Mouse (Mus musculus) forebrain, postnatal 0 days (tissue): ENCODE measurements around the gene Chodl. TPM values are rescaled to one million over a fixed set of nuclear protein-coding genes. Genes with fewer than 3 reads are reported as not detected.

Experiments used
- ATAC-seq: fragments of 200-750 bp; cut with Nextera tagmentation; 2 replicates; pipeline ENCODE4 v1.8.0; 2017; ENCODE audit warnings: mild to moderate bottlenecking, moderate library complexity
- DNase-seq: peaks from one replicate; pipeline ENCODE4 v3.0.0-alpha.2; 2015
- H3K27ac ChIP-seq: fragments of 300-500 bp; sonication (generic); 2 replicates; pipeline ENCODE4 v1.5.1; 2014; ENCODE audit warnings: low read depth, mild to moderate bottlenecking, antibody characterized with exemption, low read length, moderate library complexity, mixed read lengths
- H3K27me3 ChIP-seq: fragments of 300-500 bp; sonication (generic); 2 replicates; pipeline ENCODE4 v1.6.1; 2014; ENCODE audit warnings: mild to moderate bottlenecking, low read length, mixed read lengths; ENCODE audit not compliant: insufficient read depth
- H3K36me3 ChIP-seq: fragments of 300-500 bp; sonication (generic); 2 replicates; pipeline ENCODE4 v1.6.1; 2014; ENCODE audit warnings: mild to moderate bottlenecking, moderate library complexity; ENCODE audit not compliant: insufficient read depth
- H3K4me1 ChIP-seq: fragments of 300-500 bp; sonication (generic); 2 replicates; pipeline ENCODE4 v1.6.1; 2014; ENCODE audit warnings: antibody characterized with exemption; ENCODE audit not compliant: insufficient read depth
- H3K4me2 ChIP-seq: fragments of 300-500 bp; sonication (generic); 2 replicates; pipeline ENCODE4 v1.6.1; 2014; ENCODE audit warnings: low read depth, mild to moderate bottlenecking, moderate library complexity
- H3K4me3 ChIP-seq: fragments of 300-500 bp; sonication (generic); 2 replicates; pipeline ENCODE4 v1.5.1; 2014; ENCODE audit warnings: low read depth, low read length, mixed read lengths
- H3K9ac ChIP-seq: fragments of 300-500 bp; sonication (generic); 2 replicates; pipeline ENCODE4 v1.6.1; 2014; ENCODE audit warnings: mild to moderate bottlenecking
- H3K9me3 ChIP-seq: fragments of 300-500 bp; sonication (generic); 2 replicates; pipeline ENCODE4 v1.6.1; 2016; ENCODE audit warnings: low read length
- CTCF ChIP-seq: sonication (generic); IDR thresholded peaks from 2 replicates; pipeline ENCODE4 v1.5.1; 2016; ENCODE audit warnings: antibody characterized with exemption, control low read depth, low read depth
- WGBS: fragments of 180-500 bp; shearing (Covaris S2); extraction: QIAGEN DNeasy Blood & Tissue Kit; methylation state at CpG from one replicate; pipeline ENCODE4 v1.1.7; 2014; 5-methylcytosine and 5-hydroxymethylcytosine counted together
- polyA plus RNA-seq: library from polyadenylated mRNA; unstranded; fragments of >200 nt; fragmentation: Nextera tagmentation; extraction: Ambion mirVana; gene quantifications from 2 replicates; pipeline ENCODE4 v1.2.1, GENCODE M21; 2015
- total RNA-seq: library from RNA; depleted of rRNA; stranded (reverse); fragments of >200 nt; gene quantifications from 2 replicates; pipeline ENCODE4 v1.2.3, GENCODE M21; 2014; rRNA removed

Gene Chodl
- 12.0 and 14.0 TPM in 2 replicates for total RNA-seq
- polyA plus RNA-seq: 8.8 and 13.3 TPM in 2 replicates

DNA sequence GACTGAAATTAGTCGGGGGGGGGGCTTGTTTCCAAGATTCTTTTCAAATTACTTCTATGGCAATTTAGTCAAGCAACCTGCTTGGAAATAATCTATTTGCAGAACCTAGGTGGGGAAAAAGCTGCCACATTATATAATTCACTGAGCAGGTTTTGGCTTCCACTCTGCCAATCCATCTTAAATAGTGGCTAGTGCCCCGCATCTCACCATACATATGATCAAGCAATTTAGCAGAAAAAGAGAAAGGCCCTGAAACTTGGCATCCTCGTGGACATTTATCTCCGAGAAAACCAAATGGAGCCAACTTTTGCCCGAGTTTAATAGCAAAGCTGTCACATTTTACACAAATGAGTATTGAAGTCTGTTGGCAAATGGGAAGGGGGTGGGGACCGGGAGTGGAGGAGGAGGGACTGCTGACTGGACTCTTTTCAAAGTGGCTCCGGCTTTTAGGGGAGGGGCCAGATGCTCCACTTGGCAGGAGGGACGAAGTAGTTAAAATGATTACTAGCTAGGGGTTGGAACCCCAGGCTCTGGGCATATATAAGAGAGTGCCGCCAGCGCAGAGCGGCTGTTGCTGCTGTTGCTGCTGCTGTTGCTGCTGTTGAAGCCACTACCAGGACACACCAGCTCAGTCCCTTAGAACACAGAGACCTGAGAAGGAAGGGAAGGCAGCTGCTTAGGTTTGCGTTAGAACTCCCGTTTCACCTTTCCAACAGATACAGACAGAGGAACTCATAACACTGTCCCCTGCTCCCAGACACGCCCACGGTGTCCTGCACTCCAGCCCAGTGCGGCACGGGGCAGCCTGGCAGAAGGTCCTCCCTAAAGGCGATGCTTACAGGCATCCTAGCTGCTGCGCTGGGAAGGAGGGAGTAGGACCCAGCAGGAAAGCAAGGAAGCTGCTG, at the start of gene Chodl:
TSS of gene Chodl (plus strand) at position 567 of the 905 bp plus-strand sequence.
- H3K27ac ChIP-seq: no peak within 1 kb of the TSS
- ATAC-seq (peak; percentile 87), DNase-seq (peak; percentile 70)
- no peak for TF ChIP-seq CTCF
- WGBS: 5% methylated on average over 19 of the region's 19 CpGs
- no peaks in the 10 kb centered on the region for H3K36me3 ChIP-seq
- peak within 1 kb of the TSS; percentile 49 for H3K4me3 ChIP-seq
- H3K27me3 ChIP-seq: no peaks in the 10 kb centered on the region
- no peaks in the 10 kb centered on the region for H3K4me1 ChIP-seq
- peak within 1 kb of the TSS; percentile 97 for H3K4me2 ChIP-seq
- H3K9ac ChIP-seq: peak within 1 kb of the TSS; percentile 57
- no peaks in the 10 kb centered on the region for H3K9me3 ChIP-seq

DNA sequence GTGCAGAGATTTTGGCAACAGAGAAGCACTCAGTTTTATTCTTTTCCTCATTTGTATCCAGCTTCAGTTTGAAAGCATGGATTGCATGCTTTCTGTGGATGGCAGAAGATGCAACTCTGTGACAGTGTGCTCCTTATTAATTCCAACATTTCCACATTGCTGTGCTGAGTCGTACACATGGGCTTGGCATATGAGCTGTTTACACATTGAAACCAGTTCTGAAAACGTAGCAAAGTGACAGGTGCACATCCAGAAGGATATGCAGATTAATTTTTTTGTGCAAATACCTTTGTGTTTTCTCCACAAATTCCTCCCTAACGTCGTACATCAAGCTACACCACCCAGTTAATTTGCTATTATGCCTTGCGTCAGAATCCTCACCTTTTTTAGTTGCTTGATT, 8.1 kb upstream of the Chodl start:
- Histone ChIP-seq H3K4me1 (no peaks in the 10 kb centered on the region), H3K9ac (no peak overlapping the region), H3K4me2 (no peak overlapping the region), H3K27me3 (no peaks in the 10 kb centered on the region), H3K4me3 (no peak overlapping the region), H3K9me3 (no peaks in the 10 kb centered on the region), H3K36me3 (no peaks in the 10 kb centered on the region), H3K27ac (no peak overlapping the region)
- no peak for ATAC-seq
- 24% methylated on average over 5 of the region's 5 CpGs for WGBS
- no peak for TF ChIP-seq CTCF
- peak; percentile 20 for DNase-seq

DNA sequence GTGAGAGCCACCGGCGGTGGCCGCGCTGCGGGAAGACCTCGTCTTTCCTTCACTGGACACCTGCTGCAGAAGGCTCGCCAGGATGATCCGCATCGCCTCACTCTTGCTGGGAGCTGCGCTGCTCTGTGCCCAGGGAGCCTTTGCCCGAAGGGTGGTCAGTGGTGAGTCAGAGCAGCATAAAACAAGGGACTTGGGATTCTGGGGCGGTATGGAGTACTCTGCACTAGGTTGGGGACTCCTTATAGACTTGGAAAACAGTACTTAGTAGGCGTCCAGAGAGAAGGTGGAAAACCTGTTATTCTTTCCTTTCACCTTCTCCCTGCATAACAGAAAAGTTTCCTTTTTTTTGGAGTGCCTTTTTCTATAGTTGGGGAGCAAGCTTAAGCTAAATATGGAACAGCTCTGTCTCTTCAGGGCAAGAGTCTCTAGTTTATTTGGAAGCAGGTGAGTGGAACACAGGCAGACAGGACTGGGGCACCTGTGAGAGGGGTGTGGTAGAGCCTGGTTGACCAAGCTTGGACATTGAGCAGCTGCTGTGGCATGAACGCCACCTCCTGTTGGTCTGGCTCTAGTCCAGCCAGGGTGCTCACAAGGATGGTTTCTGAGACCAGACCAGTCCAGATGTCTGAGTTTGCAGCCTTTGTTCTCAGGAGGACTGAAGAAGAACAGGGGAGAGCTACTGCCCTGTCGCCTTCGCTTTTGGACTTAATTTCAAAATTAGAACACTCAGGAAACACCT, 708 bp downstream of the Chodl start:
- WGBS: 11% methylated on average over 16 of the region's 16 CpGs
- no peaks in the 10 kb centered on the region for H3K4me1 ChIP-seq
- TF ChIP-seq CTCF: no peak
- H3K36me3 ChIP-seq: no peaks in the 10 kb centered on the region
- peak; percentile 46 for ATAC-seq
- H3K9me3 ChIP-seq: no peaks in the 10 kb centered on the region
- H3K27ac ChIP-seq: no peak overlapping the region
- peak overlapping the region; percentile 57 for H3K9ac ChIP-seq
- H3K4me2 ChIP-seq: peak overlapping the region; percentile 97
- no peak for DNase-seq
- no peaks in the 10 kb centered on the region for H3K27me3 ChIP-seq
- peak overlapping the region; percentile 49 for H3K4me3 ChIP-seq

DNA sequence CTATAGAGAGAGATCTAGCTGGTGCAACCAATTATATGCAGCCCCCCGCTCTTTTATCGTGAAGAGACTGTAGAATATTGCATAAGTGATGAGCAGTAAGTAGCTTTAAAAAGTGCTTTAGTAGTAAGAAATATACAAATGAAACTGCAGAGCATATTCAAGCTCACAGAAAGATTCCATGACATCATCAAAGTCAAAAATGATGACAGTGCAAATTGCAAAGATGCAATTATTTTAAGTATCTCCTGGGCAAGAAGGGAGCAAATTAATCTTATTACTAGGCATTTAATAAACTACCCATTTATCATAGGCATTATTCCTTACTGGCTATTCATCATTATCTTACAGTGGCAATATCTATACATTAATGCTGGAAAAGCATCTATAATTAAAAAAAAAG, 3.5 kb downstream of the Chodl start:
- no peaks in the 10 kb centered on the region for H3K36me3 ChIP-seq
- no peaks in the 10 kb centered on the region for H3K4me1 ChIP-seq
- TF ChIP-seq CTCF: no peak
- no peaks in the 10 kb centered on the region for H3K9me3 ChIP-seq
- ATAC-seq (no peak), DNase-seq (no peak)
- H3K4me3 ChIP-seq: no peak overlapping the region
- no peak overlapping the region for H3K9ac ChIP-seq
- H3K27ac ChIP-seq: no peak overlapping the region
- 89% methylated on average over 2 of the region's 2 CpGs for WGBS
- H3K4me2 ChIP-seq: no peak overlapping the region
- H3K27me3 ChIP-seq: no peaks in the 10 kb centered on the region

DNA sequence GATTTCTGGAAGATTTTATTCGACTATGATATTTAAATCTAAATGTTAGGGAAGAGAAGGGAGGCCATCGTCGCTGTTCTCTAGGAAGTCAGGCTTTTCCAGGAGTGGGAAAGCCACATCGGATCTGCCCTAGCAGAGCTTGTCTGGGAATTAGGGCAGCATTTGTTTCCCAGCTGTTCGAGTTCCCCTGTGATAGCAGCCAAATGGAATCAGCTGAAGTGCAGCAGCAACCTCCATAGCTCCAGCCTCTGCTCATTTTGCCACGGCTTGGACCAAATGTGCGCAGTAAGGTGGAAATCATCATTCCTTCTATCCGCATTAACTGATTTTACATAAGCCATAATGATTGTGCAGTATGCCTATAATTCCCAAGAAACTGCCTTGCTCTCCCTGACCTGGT, 7.0 kb downstream of the Chodl start:
- Histone ChIP-seq H3K4me1 (no peaks in the 10 kb centered on the region), H3K27ac (no peak overlapping the region), H3K4me3 (no peak overlapping the region), H3K9ac (no peak overlapping the region), H3K27me3 (no peaks in the 10 kb centered on the region), H3K4me2 (no peak overlapping the region), H3K9me3 (no peaks in the 10 kb centered on the region), H3K36me3 (no peaks in the 10 kb centered on the region)
- TF ChIP-seq CTCF: no peak
- no peak for DNase-seq
- WGBS: 82% methylated on average over 8 of the region's 8 CpGs
- ATAC-seq: no peak

DNA sequence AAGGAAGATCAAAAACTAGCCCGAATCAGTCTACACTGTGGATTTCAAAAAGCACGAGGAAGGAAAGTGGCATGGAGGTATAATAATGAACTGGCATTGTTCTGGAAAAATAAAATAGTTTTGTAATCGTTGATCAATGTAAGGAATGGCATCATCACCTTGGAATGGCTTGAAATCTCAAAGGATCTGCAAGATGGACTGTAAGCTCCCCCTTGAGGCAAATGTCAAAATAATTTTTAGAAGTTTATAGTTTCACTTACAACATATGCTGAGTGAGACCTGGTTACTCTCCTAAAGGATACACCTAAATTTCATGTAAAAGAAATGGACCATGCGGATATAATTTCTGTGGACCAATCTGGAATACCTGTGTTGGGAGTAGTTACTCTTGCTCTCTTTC, 19.6 kb downstream of the Chodl start:
- 62% methylated on average over 4 of the region's 4 CpGs for WGBS
- Histone ChIP-seq H3K4me2 (no peak overlapping the region), H3K4me1 (no peaks in the 10 kb centered on the region), H3K9ac (no peak overlapping the region), H3K4me3 (no peak overlapping the region), H3K36me3 (no peaks in the 10 kb centered on the region), H3K27me3 (no peaks in the 10 kb centered on the region), H3K27ac (no peak overlapping the region), H3K9me3 (no peaks in the 10 kb centered on the region)
- DNase-seq (peak; percentile 29), ATAC-seq (no peak)
- peak; percentile 61 for TF ChIP-seq CTCF

DNA sequence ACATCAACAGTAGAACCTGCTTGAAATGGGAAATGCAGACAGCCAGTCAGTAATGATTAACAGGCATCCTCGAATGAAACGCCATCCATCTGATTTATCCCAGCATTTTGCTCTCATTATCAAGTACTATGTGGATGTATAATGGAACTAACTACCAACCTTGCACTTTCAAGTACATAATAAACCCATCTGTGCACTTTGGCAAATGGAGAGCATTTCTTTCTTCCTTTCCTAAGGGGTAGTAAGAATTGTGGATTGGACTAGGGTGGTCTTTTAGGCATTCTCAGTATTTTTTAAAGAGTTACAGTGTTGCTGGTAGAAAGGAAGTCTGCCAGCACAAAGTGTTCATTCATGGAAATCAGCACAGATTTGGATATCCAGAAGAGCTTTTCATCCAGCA, 26.7 kb downstream of the Chodl start:
- no peaks in the 10 kb centered on the region for H3K27me3 ChIP-seq
- 0 out of 2 replicates have a peak, but pooled peaks have one; percentile 8 for ATAC-seq
- H3K9me3 ChIP-seq: no peaks in the 10 kb centered on the region
- H3K27ac ChIP-seq: no peak overlapping the region
- H3K4me2 ChIP-seq: no peak overlapping the region
- no peaks in the 10 kb centered on the region for H3K36me3 ChIP-seq
- TF ChIP-seq CTCF: no peak
- no peak overlapping the region for H3K9ac ChIP-seq
- DNase-seq: no peak
- no peak overlapping the region for H3K4me3 ChIP-seq
- H3K4me1 ChIP-seq: no peaks in the 10 kb centered on the region
- WGBS: 32% methylated on average over 2 of the region's 2 CpGs
